In genomic region chr1:160036996-160037521, GRCm38 (mm10) we compare ENCODE assay signal across 8 mouse cellular contexts. TPM values are rescaled to one million over a fixed set of nuclear protein-coding genes. Genes with fewer than 3 reads are reported as not detected.
DNase-seq lines count a peak whose midpoint lies in the region; ATAC-seq lines count a peak whose summit lies in the region.

No protein-coding gene starts in this region.

- peak; percentile 23 to 36 for DNase-seq in adrenal gland, adult (ENCODE audit: inconsistent age in 2 of 2, low spot score in 1 of 2)
- DNase-seq in adrenal gland, postnatal 25 days, result no peak
- DNase-seq in thymus, postnatal 0 days (ENCODE audit: low spot score), result peak; percentile 22
- DNase-seq in thymus, postnatal 4 days, result no peak
- peak; percentile 73 for DNase-seq in kidney, postnatal 14 days
- DNase-seq in naive thymus-derived CD4-positive, alpha-beta T cell, adult 2 months (ENCODE audit: low read depth), result peak; percentile 67
- no peak for DNase-seq in thymus, postnatal 36 days

- no peak for ATAC-seq in erythroid progenitor cell, adult 5-6 weeks (replicated peaks; ENCODE audit: low FRiP score, poor library complexity, severe bottlenecking)

RNA-seq across cellular contexts. Expression of gene 4930523C07Rik, which starts 7.1 kb away (rescaled TPM):
- 6.7 and 8.7 TPM in 2 replicates for total RNA-seq in adrenal gland, postnatal 25 days (2021)
- polyA plus RNA-seq in thymus, postnatal 0 days (2015; fragmentation: Nextera tagmentation; extraction: Ambion mirVana), result 87.9 and 98.6 TPM in 2 replicates
- total RNA-seq in erythroid progenitor cell, adult 5-6 weeks (2015; ENCODE audit: low replicate concordance), result 26.0 and 46.5 TPM in 2 replicates
- 25.9 and 91.2 TPM in 2 replicates for total RNA-seq in erythroid progenitor cell, adult 5-6 weeks (2017; ENCODE audit: low replicate concordance)

Comparison
In these comparisons a context has a peak if more than half of its experiments do, and no peak if none do; other contexts are left out.
1. DNase-seq: peak in adrenal gland, adult (2 of 2), thymus, postnatal 0 days (single experiment), kidney, postnatal 14 days (single experiment) and naive thymus-derived CD4-positive, alpha-beta T cell, adult 2 months (single experiment); none in adrenal gland, postnatal 25 days (single experiment), thymus, postnatal 4 days (single experiment) and thymus, postnatal 36 days (0 of 2).